Mouse (Mus musculus) hindbrain, embryonic 13.5 days (tissue): Measurements from ENCODE around the gene Rapgef6. TPM values are rescaled to one million over a fixed set of nuclear protein-coding genes. Genes with fewer than 3 reads are reported as not detected.

Experiments used
- ATAC-seq: fragments of 200-750 bp; cut with Nextera tagmentation; 2 replicates; pipeline ENCODE4 v1.8.0; 2017; ENCODE audit warnings: moderate TSS enrichment; ENCODE audit not compliant: low FRiP score
- H3K27ac ChIP-seq: fragments of 300-500 bp; sonication (generic); 2 replicates; pipeline ENCODE4 v1.5.1; 2015; ENCODE audit warnings: inconsistent platforms, mild to moderate bottlenecking, moderate library complexity
- H3K27me3 ChIP-seq: fragments of 300-500 bp; sonication (generic); 2 replicates; pipeline ENCODE4 v1.6.1; 2015; ENCODE audit warnings: mild to moderate bottlenecking, inconsistent platforms
- H3K36me3 ChIP-seq: fragments of 300-500 bp; sonication (generic); 2 replicates; pipeline ENCODE4 v1.6.1; 2015; ENCODE audit warnings: mild to moderate bottlenecking, inconsistent platforms
- H3K4me1 ChIP-seq: fragments of 300-500 bp; sonication (generic); replicated peaks from 2 replicates; pipeline ENCODE4 v1.6.1; 2015; ENCODE audit warnings: inconsistent platforms
- H3K4me2 ChIP-seq: fragments of 300-500 bp; sonication (generic); 2 replicates; pipeline ENCODE4 v1.6.1; 2015; ENCODE audit warnings: inconsistent platforms, mild to moderate bottlenecking, moderate library complexity
- H3K4me3 ChIP-seq: fragments of 300-500 bp; sonication (generic); 2 replicates; pipeline ENCODE4 v1.5.1; 2015; ENCODE audit warnings: mild to moderate bottlenecking, inconsistent platforms
- H3K9ac ChIP-seq: fragments of 300-500 bp; sonication (generic); 2 replicates; pipeline ENCODE4 v1.6.1; 2015; ENCODE audit warnings: mild to moderate bottlenecking, inconsistent platforms
- H3K9me3 ChIP-seq: fragments of 300-500 bp; sonication (generic); 2 replicates; pipeline ENCODE4 v1.6.1; 2016; ENCODE audit warnings: inconsistent platforms
- WGBS: fragments of 180-500 bp; shearing (Covaris S2); methylation state at CpG from one replicate; pipeline ENCODE4 v1.1.7; 2015; 5-methylcytosine and 5-hydroxymethylcytosine counted together
- microRNA-seq: library from miRNA; unstranded; fragments of <30 nt; microRNA quantifications from one replicate; pipeline ENCODE4, GENCODE M21; 2016
- polyA plus RNA-seq: library from polyadenylated mRNA; unstranded; fragments of >200 nt; fragmentation: Nextera tagmentation; extraction: Ambion mirVana; gene quantifications from 2 replicates; pipeline ENCODE4 v1.2.1, GENCODE M21; 2015

Rapgef6 gene
- polyA plus RNA-seq, 1 experiment from 2014 or later, result 43.3 TPM

DNA sequence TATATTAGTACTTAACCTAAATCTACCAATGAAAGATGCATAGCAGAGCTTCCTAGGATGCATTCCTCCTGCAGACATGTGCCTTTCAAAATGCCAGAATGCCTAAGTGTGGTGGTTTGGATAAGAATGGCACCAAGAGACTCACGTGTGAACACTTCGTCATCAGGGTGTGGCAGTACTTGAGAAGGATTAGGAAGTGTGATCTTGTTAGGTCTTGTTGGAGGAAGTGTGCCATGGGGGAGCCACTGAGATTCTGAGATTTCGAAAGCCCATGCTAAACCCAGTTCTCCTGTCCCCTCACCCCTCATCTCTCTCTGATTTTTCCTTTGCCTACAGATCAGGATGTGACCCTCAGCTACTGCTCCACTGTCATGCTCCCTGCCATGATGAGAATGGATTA is 206.7 kb downstream of the Rapgef6 start:
- no peak overlapping the region for H3K4me3 ChIP-seq
- peaks cover 28% of the 10 kb centered on the region for H3K36me3 ChIP-seq
- 95% methylated on average over 3 of the region's 3 CpGs for WGBS
- no peak for ATAC-seq
- no peaks in the 10 kb centered on the region for H3K27me3 ChIP-seq
- H3K4me1 ChIP-seq, result peaks cover 15% of the 10 kb centered on the region
- H3K9me3 ChIP-seq, result no peaks in the 10 kb centered on the region
- H3K27ac ChIP-seq, result no peak overlapping the region
- no peak overlapping the region for H3K4me2 ChIP-seq
- H3K9ac ChIP-seq, result no peak overlapping the region

DNA sequence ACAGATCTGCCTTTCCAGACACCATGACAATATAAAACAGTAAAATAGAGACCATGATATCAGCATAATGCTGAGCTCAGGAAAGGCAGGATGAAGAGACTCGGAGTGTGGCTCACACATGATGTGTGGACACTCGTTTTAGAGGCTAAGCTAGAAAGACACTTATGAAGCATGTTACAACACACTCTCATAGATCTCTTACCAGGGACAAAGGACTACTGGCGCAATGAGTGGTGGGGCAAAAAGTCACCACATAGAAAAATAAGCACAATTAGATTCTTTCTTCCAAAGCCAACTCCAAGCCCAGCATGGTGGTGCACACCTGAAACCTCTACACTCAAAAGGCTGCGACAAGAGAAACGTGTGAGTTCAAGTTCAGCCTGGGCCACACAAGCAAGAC is 208.3 kb downstream of the Rapgef6 start:
- 0 out of 2 replicates have a peak, but pooled peaks cover 8% of the 10 kb centered on the region for H3K4me1 ChIP-seq
- H3K4me2 ChIP-seq, result no peak overlapping the region
- H3K4me3 ChIP-seq, result no peak overlapping the region
- H3K27me3 ChIP-seq, result no peaks in the 10 kb centered on the region
- H3K36me3 ChIP-seq, result peaks cover 40% of the 10 kb centered on the region
- ATAC-seq, result no peak
- H3K9ac ChIP-seq, result no peak overlapping the region
- H3K9me3 ChIP-seq, result no peaks in the 10 kb centered on the region
- 93% methylated on average over 5 of the region's 5 CpGs for WGBS
- H3K27ac ChIP-seq, result no peak overlapping the region

- Histone ChIP-seq H3K4me1 (0 out of 2 replicates have a peak, but pooled peaks cover 8% of the 10 kb centered on the region), H3K36me3 (peaks cover 42% of the 10 kb centered on the region), H3K4me2 (no peak overlapping the region), H3K27ac (no peak overlapping the region), H3K9me3 (no peaks in the 10 kb centered on the region), H3K27me3 (no peaks in the 10 kb centered on the region), H3K4me3 (no peak overlapping the region), H3K9ac (no peak overlapping the region)
- no peak for ATAC-seq
- 91% methylated on average over 7 of the region's 7 CpGs for WGBS
Observed at GRCm38 (mm10) chr11:54731367-54731766, 208.7 kb downstream of the Rapgef6 start.

DNA sequence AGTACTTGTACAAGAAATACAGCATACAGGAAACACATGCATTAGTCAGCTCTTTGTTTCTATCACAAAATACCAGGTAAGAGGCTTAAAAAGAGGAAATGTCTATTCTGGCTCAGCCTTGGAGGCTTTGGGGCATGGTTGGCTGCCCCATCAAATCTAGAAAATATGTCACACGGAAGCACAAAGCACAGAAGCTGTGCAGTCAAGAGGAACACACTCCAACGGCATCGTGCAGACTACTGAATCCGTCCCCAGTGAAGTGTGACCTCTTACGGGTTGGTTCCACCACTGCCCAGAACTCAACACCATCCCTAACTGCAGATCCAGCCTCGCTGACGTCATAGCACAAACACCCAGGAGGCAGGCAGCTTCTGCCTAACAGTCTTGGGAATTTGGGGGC is 210.9 kb downstream of the Rapgef6 start:
- no peak for ATAC-seq
- no peak overlapping the region for H3K27ac ChIP-seq
- WGBS, result 58% methylated on average over 7 of the region's 7 CpGs
- H3K27me3 ChIP-seq, result no peaks in the 10 kb centered on the region
- no peak overlapping the region for H3K4me3 ChIP-seq
- no peak overlapping the region for H3K4me2 ChIP-seq
- H3K36me3 ChIP-seq, result peaks cover 34% of the 10 kb centered on the region
- no peaks in the 10 kb centered on the region for H3K9me3 ChIP-seq
- 0 out of 2 replicates have a peak, but pooled peaks cover 3% of the 10 kb centered on the region for H3K4me1 ChIP-seq
- H3K9ac ChIP-seq, result no peak overlapping the region

DNA sequence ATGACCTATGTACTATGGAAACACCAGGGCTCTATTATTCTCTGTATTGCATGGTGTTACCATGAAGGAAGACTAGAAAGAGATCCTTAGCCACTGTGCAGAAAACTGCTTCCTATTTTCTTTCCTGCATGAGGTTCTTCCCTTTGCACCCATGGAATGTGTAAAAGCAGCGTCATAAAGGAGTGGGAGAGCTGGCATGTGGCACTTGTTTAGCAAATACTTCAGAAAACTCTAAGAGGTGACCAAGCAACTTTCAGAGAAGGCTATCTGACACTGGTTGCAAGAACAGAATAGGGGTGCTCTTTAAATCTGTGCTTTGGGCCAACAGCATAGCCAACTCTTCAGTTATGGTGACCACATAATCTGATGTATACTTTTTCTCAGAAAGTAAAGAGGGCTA is 212.5 kb downstream of the Rapgef6 start:
- Histone ChIP-seq H3K27me3 (no peaks in the 10 kb centered on the region), H3K4me1 (0 out of 2 replicates have a peak, but pooled peaks cover 3% of the 10 kb centered on the region), H3K27ac (no peak overlapping the region), H3K36me3 (peaks cover 43% of the 10 kb centered on the region), H3K9me3 (no peaks in the 10 kb centered on the region), H3K9ac (no peak overlapping the region), H3K4me2 (no peak overlapping the region), H3K4me3 (no peak overlapping the region)
- WGBS, result 92% methylated on average over 1 of the region's 1 CpGs
- no peak for ATAC-seq

DNA sequence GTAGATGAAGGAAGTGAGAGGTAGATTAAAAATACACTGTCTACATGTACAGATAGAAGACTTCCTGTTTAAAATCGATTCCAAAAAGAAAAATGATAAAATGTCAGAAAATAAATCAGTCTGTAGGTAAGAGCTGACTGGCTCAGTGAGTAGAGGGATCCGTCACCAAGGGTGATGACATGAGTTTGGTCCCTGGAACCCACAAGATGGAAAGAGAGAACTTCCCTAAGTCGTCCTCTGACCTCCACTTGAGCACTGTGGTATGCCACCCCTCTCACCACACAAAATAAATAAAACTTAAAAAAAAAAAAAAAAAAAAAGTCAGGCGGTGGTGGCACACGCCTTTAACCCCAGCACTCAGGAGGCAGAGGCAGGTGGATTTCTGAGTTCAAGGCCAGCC is 214.3 kb downstream of the Rapgef6 start:
- Histone ChIP-seq H3K27ac (no peak overlapping the region), H3K4me1 (0 out of 2 replicates have a peak, but pooled peaks cover 3% of the 10 kb centered on the region), H3K36me3 (peaks cover 44% of the 10 kb centered on the region), H3K27me3 (no peaks in the 10 kb centered on the region), H3K4me3 (no peak overlapping the region), H3K9me3 (no peaks in the 10 kb centered on the region), H3K9ac (no peak overlapping the region), H3K4me2 (no peak overlapping the region)
- no peak for ATAC-seq
- WGBS, result 78% methylated on average over 4 of the region's 5 CpGs

DNA sequence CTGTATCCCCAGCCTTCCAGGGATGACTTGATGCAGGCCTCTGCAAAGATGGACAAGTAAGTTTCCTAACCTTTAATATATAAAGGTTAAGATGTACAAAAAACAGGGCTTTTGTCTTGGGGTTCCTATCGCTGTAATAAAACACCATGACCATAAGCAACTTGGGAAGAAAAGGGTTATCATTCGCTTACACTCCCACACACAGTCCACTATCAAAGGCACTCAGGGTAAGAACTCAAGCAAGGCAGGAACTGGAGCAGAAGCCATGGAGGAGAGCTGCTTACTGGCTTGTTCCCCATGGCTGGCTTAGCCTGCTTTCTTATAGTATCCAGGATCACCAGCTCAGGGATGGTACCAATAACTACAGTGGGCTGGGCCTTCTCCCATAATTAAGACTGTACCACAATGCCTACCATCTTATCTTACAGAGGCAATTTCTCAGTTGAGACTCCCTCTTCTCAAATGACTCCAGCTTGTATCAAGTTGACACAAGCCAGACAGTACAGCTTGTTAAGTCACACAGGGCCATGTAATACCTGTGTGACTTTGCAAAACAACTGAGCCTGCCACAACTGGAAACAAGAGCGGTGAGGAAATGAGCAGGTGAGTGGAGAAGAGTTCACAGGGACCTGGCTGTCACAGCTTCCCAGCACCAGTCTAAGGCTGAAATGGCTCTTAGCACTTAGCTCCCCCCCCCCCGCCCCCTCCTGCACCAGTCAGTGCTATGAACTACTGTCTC is 216.5 kb downstream of the Rapgef6 start:
- H3K36me3 ChIP-seq, result peaks cover 45% of the 10 kb centered on the region
- no peak overlapping the region for H3K9ac ChIP-seq
- 0 out of 2 replicates have a peak, but pooled peaks cover 3% of the 10 kb centered on the region for H3K4me1 ChIP-seq
- H3K4me2 ChIP-seq, result no peak overlapping the region
- H3K9me3 ChIP-seq, result no peaks in the 10 kb centered on the region
- ATAC-seq, result no peak
- H3K27ac ChIP-seq, result no peak overlapping the region
- WGBS, result 96% methylated on average over 4 of the region's 4 CpGs
- H3K4me3 ChIP-seq, result no peak overlapping the region
- H3K27me3 ChIP-seq, result no peaks in the 10 kb centered on the region

GRCm38 (mm10) chr11:54741330-54741729 is 218.7 kb downstream of the Rapgef6 start:
- 98% methylated on average over 2 of the region's 2 CpGs for WGBS
- Histone ChIP-seq H3K4me2 (no peak overlapping the region), H3K27me3 (no peaks in the 10 kb centered on the region), H3K9me3 (no peaks in the 10 kb centered on the region), H3K4me1 (0 out of 2 replicates have a peak, but pooled peaks cover 3% of the 10 kb centered on the region), H3K27ac (no peak overlapping the region), H3K9ac (no peak overlapping the region), H3K36me3 (peaks cover 28% of the 10 kb centered on the region), H3K4me3 (no peak overlapping the region)
- no peak for ATAC-seq

DNA sequence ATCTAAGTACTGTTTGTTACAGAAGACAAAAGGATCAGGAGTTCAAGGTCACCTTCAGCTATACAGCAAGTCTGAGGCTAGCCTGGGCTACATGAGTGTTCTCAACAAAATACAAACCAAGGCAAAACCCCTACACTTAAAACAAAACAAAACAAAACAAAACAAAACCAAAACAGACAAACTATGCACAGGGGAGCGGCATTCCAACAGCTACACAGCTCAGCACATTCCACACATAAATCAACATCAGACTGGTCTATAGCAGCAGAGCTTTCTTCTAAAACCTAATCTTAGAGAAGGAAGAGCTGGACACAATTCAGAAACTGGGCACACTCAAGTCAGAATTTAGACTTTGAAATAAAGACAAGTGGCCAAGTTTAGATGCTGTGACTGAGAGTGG is 221.6 kb downstream of the Rapgef6 start:
- Histone ChIP-seq H3K4me3 (no peak overlapping the region), H3K4me1 (no peaks in the 10 kb centered on the region), H3K27ac (no peak overlapping the region), H3K4me2 (no peak overlapping the region), H3K27me3 (no peaks in the 10 kb centered on the region), H3K36me3 (peaks cover 28% of the 10 kb centered on the region), H3K9ac (no peak overlapping the region), H3K9me3 (no peaks in the 10 kb centered on the region)
- no peak for ATAC-seq
- 79% methylated on average over 1 of the region's 1 CpGs for WGBS

Small RNA genes within 50 kb of the gene (microRNA-seq; reads per million reads assigned to microRNA genes)
- not detected for gene Gm26116

Other genes with a start within 250 kb of the Rapgef6 start
- gene Acsl6, start 219.0 kb upstream of the Rapgef6 start, polyA plus RNA-seq, result 39.6 and 40.4 TPM in 2 replicates
- not detected in 2 replicates for gene Meikin, start 152.2 kb upstream of the Rapgef6 start, polyA plus RNA-seq
- 10.0 and 10.7 TPM in 2 replicates for gene Fnip1, start 84.6 kb upstream of the Rapgef6 start, polyA plus RNA-seq